Mouse (Mus musculus) C2C12 (cell line): ENCODE data around the gene Gm37240.

Source experiments
- CTCF ChIP-seq: IDR thresholded peaks from one replicate; pipeline ENCODE4 v1.5.1; 2011; ENCODE audit not compliant: control insufficient read depth, insufficient read depth, insufficient read length
- FOSL1 ChIP-seq: IDR thresholded peaks from one replicate; pipeline ENCODE4 v1.8.0; 2011; ENCODE audit warnings: mild to moderate bottlenecking, low read length; ENCODE audit not compliant: poor library complexity, insufficient read depth, severe bottlenecking
- MAX ChIP-seq: IDR thresholded peaks from one replicate; pipeline ENCODE4 v1.6.1; 2011; ENCODE audit warnings: mild to moderate bottlenecking, control low read depth
- MYOG ChIP-seq: IDR thresholded peaks from one replicate; pipeline ENCODE4 v1.6.1; 2011; ENCODE audit not compliant: control insufficient read depth, insufficient read length; ENCODE audit errors: extremely low read depth
- USF1 ChIP-seq: IDR thresholded peaks from one replicate; pipeline ENCODE4 v1.6.1; 2011; ENCODE audit warnings: low read depth, mild to moderate bottlenecking, control low read depth, moderate library complexity

GRCm38 (mm10) chr3:84582023-84582912, 1305.0 kb downstream of the Gm37240 start, which contains the start of gene Arfip1:
- no peak for TF ChIP-seq USF1
- TF ChIP-seq CTCF: no peak
- TF ChIP-seq FOSL1: no peak
- TF ChIP-seq MYOG: no peak
- peak; percentile 8 for TF ChIP-seq MAX
